Mouse (Mus musculus) adrenal gland, postnatal 25 days (tissue): ENCODE measurements at regions not wholly inside any gene's neighbourhood (a gene's known extent, or its start where the extent isn't known, plus 50 kb on each side); places are given as distances from the start of the nearest gene placed in this dataset.

ENCODE experiments used
- DNase-seq: peaks from one replicate; pipeline ENCODE4 v3.0.0; 2021; ENCODE audit warnings: mixed read lengths

DNA sequence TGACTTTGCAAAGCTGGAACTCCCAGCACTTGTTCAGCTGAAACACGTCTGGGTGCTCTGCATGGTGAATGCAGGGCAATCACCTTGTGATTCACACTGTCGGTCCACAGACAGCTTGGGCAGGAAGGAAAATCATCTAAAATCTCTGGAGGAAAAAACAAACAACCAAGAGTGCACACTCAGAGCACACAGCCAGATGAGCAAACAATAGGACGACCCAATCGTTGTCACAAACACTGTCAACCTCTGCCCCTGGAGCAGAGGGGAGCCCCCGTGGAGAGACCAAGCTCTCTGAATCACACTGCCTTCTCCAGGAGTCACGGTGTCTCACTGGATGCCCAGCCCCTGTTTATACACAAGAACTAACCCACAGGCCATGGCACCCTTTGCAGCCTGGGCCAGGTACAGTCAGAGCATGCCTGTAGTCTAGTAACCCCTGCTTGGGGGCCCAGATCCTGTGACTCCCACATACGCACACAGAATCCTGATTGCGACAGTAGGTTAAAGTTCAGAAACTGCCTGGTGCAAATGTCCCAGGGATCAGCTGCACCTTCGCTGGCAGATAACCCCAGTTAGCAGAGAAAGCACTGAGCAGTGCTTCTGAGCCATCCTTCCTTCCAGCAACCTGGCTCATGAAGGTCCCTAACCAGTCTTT is 63.0 kb upstream of the Rreb1 start:
- DNase-seq = no peak

DNA sequence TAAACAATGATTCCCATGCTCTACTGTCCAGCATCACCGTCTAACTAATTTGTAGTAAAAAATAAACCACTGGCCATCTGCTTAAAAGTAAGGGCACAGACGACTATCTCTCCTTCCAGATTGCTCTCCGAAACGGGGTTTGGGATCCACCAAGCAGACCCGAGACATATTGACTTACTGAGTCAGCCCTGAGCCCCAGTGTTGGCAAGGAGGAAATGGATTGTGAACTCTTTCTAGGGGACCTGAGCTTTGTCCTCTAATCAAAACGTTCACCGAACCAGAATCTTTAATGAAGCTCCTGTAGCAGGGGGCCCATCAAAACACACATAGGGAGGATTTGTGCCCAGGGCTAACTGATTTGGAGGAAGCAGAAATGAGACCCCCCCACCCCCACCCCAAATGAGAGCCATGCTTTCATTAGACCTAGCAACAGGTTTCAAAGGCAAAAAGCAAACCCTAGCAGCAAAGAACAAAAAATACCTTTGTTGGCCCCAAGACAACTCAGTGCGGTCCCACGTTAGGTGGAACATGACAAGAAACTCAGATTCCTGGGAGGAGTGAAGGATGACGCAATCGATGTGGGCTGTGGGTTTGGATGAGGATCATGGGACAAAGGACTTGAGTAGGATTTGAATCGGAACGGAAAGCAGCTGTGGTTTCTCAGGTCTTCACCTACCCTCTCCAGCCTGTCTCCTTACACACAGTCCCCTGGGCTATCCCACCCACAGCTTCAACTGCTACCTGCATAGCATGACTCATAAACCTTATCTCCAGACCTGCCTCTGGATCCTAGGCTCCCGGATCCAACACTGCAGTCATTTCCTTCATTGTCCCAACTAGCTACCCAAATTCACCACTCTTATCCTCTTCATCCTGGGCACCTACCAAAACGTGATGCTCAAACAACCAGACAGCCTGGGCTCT is 62.2 kb upstream of the Rreb1 start:
- no peak for DNase-seq

DNA sequence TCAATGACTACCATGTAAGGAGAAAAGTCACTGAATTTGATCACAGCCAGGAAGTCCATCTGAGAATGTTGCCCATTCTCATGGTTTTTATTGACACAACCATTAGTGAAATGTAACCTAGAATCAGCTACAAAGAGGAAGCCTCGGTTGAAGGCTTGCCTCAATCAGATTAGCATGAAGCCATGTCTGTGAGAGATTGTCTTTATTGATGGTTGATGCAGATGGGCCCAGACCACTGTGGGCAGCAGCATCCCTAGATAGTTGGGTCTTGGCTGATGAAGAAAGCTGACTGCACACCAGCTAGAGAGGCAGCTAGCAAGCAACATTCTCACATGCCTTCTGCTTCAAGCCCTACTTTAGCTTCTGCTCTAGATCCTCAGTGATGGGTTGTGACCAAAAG is 60.4 kb upstream of the Rreb1 start:
- DNase-seq = no peak

GRCm38 (mm10) chr13:37718364-37718763 is 59.8 kb upstream of the Rreb1 start:
- DNase-seq = no peak
